Mouse (Mus musculus) heart, embryonic 11.5 days (tissue): ENCODE data around the gene Enox2. TPM values are rescaled to one million over a fixed set of nuclear protein-coding genes. Genes with fewer than 3 reads are reported as not detected.

ENCODE experiments used
- polyA plus RNA-seq: library from polyadenylated mRNA; unstranded; fragments of >200 nt; fragmentation: Nextera tagmentation; extraction: Ambion mirVana; gene quantifications from 2 replicates; pipeline ENCODE4 v1.2.1, GENCODE M21; 2014

Enox2 gene
- polyA plus RNA-seq, 1 experiment from 2014 or later = 6.6 TPM

Other genes starting within 250 kb of the Enox2 start
- 1.3 and 2.2 TPM in 2 replicates for gene Arhgap36, start 175.7 kb upstream of the Enox2 start, polyA plus RNA-seq